Mouse (Mus musculus): ENCODE measurements around the gene Hsdl2. TPM values are rescaled to one million over a fixed set of nuclear protein-coding genes. Genes with fewer than 3 reads are reported as not detected.

Gene Hsdl2
- total and polyA plus RNA-seq, 3 experiments: 1.9 to 25.0 (median 18.5) TPM

DNA sequence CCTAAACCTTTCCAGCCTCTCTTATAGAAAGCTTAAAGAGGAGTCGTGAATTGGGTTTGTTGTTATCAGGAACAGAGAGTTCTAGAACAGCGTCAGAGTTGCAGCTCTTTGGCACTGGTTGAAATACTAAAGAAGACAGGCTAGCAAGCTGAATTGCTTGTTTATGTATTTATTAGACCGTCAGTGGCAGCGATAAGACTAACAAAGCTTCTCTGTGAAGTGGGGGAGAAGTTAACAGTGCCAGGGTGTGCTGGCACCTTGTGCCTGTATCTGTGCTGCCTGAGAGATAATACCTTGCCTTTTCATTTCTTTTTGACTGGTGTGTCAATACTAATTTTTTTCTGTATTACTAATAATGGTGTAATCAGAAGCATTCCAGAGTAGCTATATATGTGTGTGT lies 46.9 kb downstream of the Hsdl2 start:
- Histone ChIP-seq H3K4me3 (ENCODE audit: low read depth, low read length) (no peak overlapping the region), H3K9me3 (replicated peaks) (no peaks in the 10 kb centered on the region), H3K27me3 (ENCODE audit: insufficient read depth, low read length) (no peaks in the 10 kb centered on the region), H3K4me1 (ENCODE audit: insufficient read depth, low read depth, low read length) (peaks cover 40% of the 10 kb centered on the region), H3K36me3 (replicated peaks) (peaks cover 9% of the 10 kb centered on the region)
- TF ChIP-seq GATA1 (IDR thresholded peaks at IDR 0.05; ENCODE audit: borderline replicate concordance, low read length) (no peak), CTCF (IDR thresholded peaks at IDR 0.05; ENCODE audit: low read depth, low read length) (no peak), GATA2 (IDR thresholded peaks at IDR 0.05; ENCODE audit: borderline replicate concordance, low read depth, low read length) (no peak), POLR2AphosphoS5 (IDR thresholded peaks at IDR 0.05; ENCODE audit: insufficient replicate concordance, low read depth, low read length) (no peak), TAL1 (conservative IDR thresholded peaks at IDR 0.05; ENCODE audit: low read depth, low read length) (no peak)
- DNase-seq (ENCODE audit: low spot score): no peak
- ATAC-seq (ENCODE audit: extremely low read depth, insufficient number of reproducible peaks, low FRiP score, poor library complexity, severe bottlenecking): no peak

- ATAC-seq (ENCODE audit: extremely low read depth, insufficient number of reproducible peaks, low FRiP score, poor library complexity, severe bottlenecking) (no peak), DNase-seq (ENCODE audit: low spot score) (no peak)
- TF ChIP-seq CTCF (IDR thresholded peaks at IDR 0.05; ENCODE audit: low read depth, low read length): no peak
- TF ChIP-seq POLR2AphosphoS5 (IDR thresholded peaks at IDR 0.05; ENCODE audit: insufficient replicate concordance, low read depth, low read length): no peak
- no peak for TF ChIP-seq TAL1 (conservative IDR thresholded peaks at IDR 0.05; ENCODE audit: low read depth, low read length)
- no peak for TF ChIP-seq GATA1 (IDR thresholded peaks at IDR 0.05; ENCODE audit: borderline replicate concordance, low read length)
- TF ChIP-seq GATA2 (IDR thresholded peaks at IDR 0.05; ENCODE audit: borderline replicate concordance, low read depth, low read length): no peak
Measured at GRCm38 (mm10) chr4:59629076-59629874, 47.9 kb downstream of the Hsdl2 start.

GRCm38 (mm10) chr4:59630122-59630521 lies 48.8 kb downstream of the Hsdl2 start:
- TF ChIP-seq CTCF (IDR thresholded peaks at IDR 0.05; ENCODE audit: low read depth, low read length) (no peak), GATA2 (IDR thresholded peaks at IDR 0.05; ENCODE audit: borderline replicate concordance, low read depth, low read length) (no peak), GATA1 (IDR thresholded peaks at IDR 0.05; ENCODE audit: borderline replicate concordance, low read length) (no peak), POLR2AphosphoS5 (IDR thresholded peaks at IDR 0.05; ENCODE audit: insufficient replicate concordance, low read depth, low read length) (no peak), TAL1 (conservative IDR thresholded peaks at IDR 0.05; ENCODE audit: low read depth, low read length) (no peak)
- Histone ChIP-seq H3K4me3 (ENCODE audit: low read depth, low read length) (no peak overlapping the region), H3K4me1 (ENCODE audit: insufficient read depth, low read depth, low read length) (peaks cover 58% of the 10 kb centered on the region)

More at GRCm38 (mm10) chr4:59629076-59629874, 47.9 kb downstream of the Hsdl2 start:
- Histone ChIP-seq H3K4me1 (ENCODE audit: insufficient read depth, low read depth, low read length) (peaks cover 49% of the 10 kb centered on the region), H3K9me3 (replicated peaks) (no peaks in the 10 kb centered on the region), H3K4me3 (ENCODE audit: low read depth, low read length) (no peak overlapping the region), H3K27me3 (ENCODE audit: insufficient read depth, low read length) (no peaks in the 10 kb centered on the region), H3K36me3 (replicated peaks) (peaks cover 6% of the 10 kb centered on the region)

GRCm38 (mm10) chr4:59634532-59634931 lies 53.2 kb downstream of the Hsdl2 start:
- peaks cover 79% of the 10 kb centered on the region for H3K4me1 ChIP-seq (ENCODE audit: insufficient read depth, low read depth, low read length)
- no peaks in the 10 kb centered on the region for H3K9me3 ChIP-seq (replicated peaks)
- TF ChIP-seq TAL1 (conservative IDR thresholded peaks at IDR 0.05; ENCODE audit: low read depth, low read length) (no peak), POLR2AphosphoS5 (IDR thresholded peaks at IDR 0.05; ENCODE audit: insufficient replicate concordance, low read depth, low read length) (no peak), GATA1 (IDR thresholded peaks at IDR 0.05; ENCODE audit: borderline replicate concordance, low read length) (no peak), CTCF (IDR thresholded peaks at IDR 0.05; ENCODE audit: low read depth, low read length) (no peak), GATA2 (IDR thresholded peaks at IDR 0.05; ENCODE audit: borderline replicate concordance, low read depth, low read length) (no peak)
- ATAC-seq (ENCODE audit: extremely low read depth, insufficient number of reproducible peaks, low FRiP score, poor library complexity, severe bottlenecking) (no peak), DNase-seq (ENCODE audit: low spot score) (no peak)
- H3K36me3 ChIP-seq (replicated peaks): peaks cover 6% of the 10 kb centered on the region
- H3K27me3 ChIP-seq (ENCODE audit: insufficient read depth, low read length): no peaks in the 10 kb centered on the region
- no peak overlapping the region; the same call in 1 of the 2 replicates for H3K4me3 ChIP-seq (ENCODE audit: low read depth, low read length)

More at GRCm38 (mm10) chr4:59630122-59630521, 48.8 kb downstream of the Hsdl2 start:
- no peaks in the 10 kb centered on the region for H3K27me3 ChIP-seq (ENCODE audit: insufficient read depth, low read length)
- no peaks in the 10 kb centered on the region for H3K9me3 ChIP-seq (replicated peaks)
- peaks cover 6% of the 10 kb centered on the region for H3K36me3 ChIP-seq (replicated peaks)
- DNase-seq (ENCODE audit: low spot score) (no peak), ATAC-seq (ENCODE audit: extremely low read depth, insufficient number of reproducible peaks, low FRiP score, poor library complexity, severe bottlenecking) (no peak)

- H3K27me3 ChIP-seq (ENCODE audit: insufficient read depth, low read length): no peaks in the 10 kb centered on the region
- no peak for ATAC-seq (ENCODE audit: extremely low read depth, insufficient number of reproducible peaks, low FRiP score, poor library complexity, severe bottlenecking)
Measured at GRCm38 (mm10) chr4:59639163-59639562, 57.8 kb downstream of the Hsdl2 start.

GRCm38 (mm10) chr4:59640720-59641119 lies 59.4 kb downstream of the Hsdl2 start:
- Histone ChIP-seq H3K36me3 (replicated peaks) (no peaks in the 10 kb centered on the region), H3K4me1 (ENCODE audit: insufficient read depth, low read depth, low read length) (peaks cover 82% of the 10 kb centered on the region), H3K9me3 (replicated peaks) (no peaks in the 10 kb centered on the region), H3K4me3 (ENCODE audit: low read depth, low read length) (no peak overlapping the region), H3K27me3 (ENCODE audit: insufficient read depth, low read length) (no peaks in the 10 kb centered on the region)
- TF ChIP-seq CTCF (IDR thresholded peaks at IDR 0.05; ENCODE audit: low read depth, low read length): no peak
- TF ChIP-seq TAL1 (conservative IDR thresholded peaks at IDR 0.05; ENCODE audit: low read depth, low read length): no peak
- TF ChIP-seq GATA1 (IDR thresholded peaks at IDR 0.05; ENCODE audit: borderline replicate concordance, low read length): no peak
- no peak for TF ChIP-seq POLR2AphosphoS5 (IDR thresholded peaks at IDR 0.05; ENCODE audit: insufficient replicate concordance, low read depth, low read length)
- TF ChIP-seq GATA2 (IDR thresholded peaks at IDR 0.05; ENCODE audit: borderline replicate concordance, low read depth, low read length): no peak
- ATAC-seq (ENCODE audit: extremely low read depth, insufficient number of reproducible peaks, low FRiP score, poor library complexity, severe bottlenecking) (no peak), DNase-seq (ENCODE audit: low spot score) (no peak)

More at GRCm38 (mm10) chr4:59639163-59639562, 57.8 kb downstream of the Hsdl2 start:
- Histone ChIP-seq H3K4me3 (ENCODE audit: low read depth, low read length) (no peak overlapping the region), H3K9me3 (replicated peaks) (no peaks in the 10 kb centered on the region), H3K4me1 (ENCODE audit: insufficient read depth, low read depth, low read length) (peaks cover 86% of the 10 kb centered on the region), H3K36me3 (replicated peaks) (no peaks in the 10 kb centered on the region)
- DNase-seq (ENCODE audit: low spot score): no peak
- TF ChIP-seq CTCF (IDR thresholded peaks at IDR 0.05; ENCODE audit: low read depth, low read length) (no peak), TAL1 (conservative IDR thresholded peaks at IDR 0.05; ENCODE audit: low read depth, low read length) (no peak)
